Mouse (Mus musculus) embryo, embryonic 10.5 days (tissue): ENCODE measurements around the gene Rrn3.

Source experiments
- DNase-seq: peaks from one replicate; pipeline ENCODE4 v3.0.0-alpha.2; 2015; ENCODE audit warnings: low spot score

Rrn3 gene

DNA sequence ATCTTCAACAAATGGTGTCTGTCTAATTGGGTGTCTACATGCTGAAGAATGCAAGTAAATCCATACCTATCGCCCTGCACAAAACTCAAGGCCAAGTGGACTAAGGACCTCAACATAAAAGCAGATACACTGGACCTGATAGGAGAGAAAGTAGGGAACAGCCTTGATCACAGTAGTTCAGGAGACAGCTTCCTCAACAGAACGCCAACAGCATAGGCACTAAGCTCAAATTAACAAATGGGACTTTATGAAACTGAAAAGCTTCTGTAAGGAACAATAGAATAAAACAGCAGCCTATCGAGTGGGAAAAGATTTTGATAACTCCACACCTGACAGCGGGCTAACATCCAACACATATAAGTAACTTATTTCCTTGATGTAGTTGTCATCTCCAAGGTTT is 70.9 kb downstream of the Rrn3 start:
- no peak for DNase-seq

DNA sequence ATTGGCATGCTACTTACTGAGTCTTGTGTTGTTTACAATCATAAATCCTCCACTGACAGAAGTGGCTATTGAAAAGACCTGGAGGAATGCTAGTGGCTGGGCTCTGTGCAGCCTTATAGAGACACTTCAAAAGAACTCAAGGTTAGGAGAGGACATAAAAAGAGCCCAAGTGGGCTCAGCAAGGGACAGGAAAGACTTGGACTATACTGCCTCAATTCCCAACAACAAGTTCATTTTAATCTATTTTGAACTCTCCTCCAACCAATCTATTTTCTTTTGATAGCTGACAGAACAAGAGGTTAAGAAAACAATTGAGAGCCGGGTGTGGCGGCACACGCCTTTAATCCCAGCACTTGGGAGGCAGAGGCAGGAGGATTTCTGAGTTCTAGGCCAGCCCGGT is 73.4 kb downstream of the Rrn3 start:
- no peak for DNase-seq
